Mouse (Mus musculus) layer of hippocampus, adult 6 months (tissue): Measurements from ENCODE around the gene Smim14. TPM values are rescaled to one million over a fixed set of nuclear protein-coding genes. Genes with fewer than 3 reads are reported as not detected.

Source experiments
- long read RNA-seq, 2 experiments: library from polyadenylated mRNA; unstranded; transcript quantifications; one replicate each; pipeline ENCODE4 v2.0.0; 2019 to 2020
- polyA plus RNA-seq: library from polyadenylated mRNA; unstranded; fragments of <200 nt; fragmentation: Nextera tagmentation; gene quantifications from 2 replicates; pipeline ENCODE4 v1.2.3, GENCODE M21; 2021

Gene Smim14
- polyA plus RNA-seq = 242 and 249 TPM in 2 replicates
- long read RNA-seq, experiment 1, full-length matches to known transcripts = 162 of 254 reads
- long read RNA-seq, experiment 1, partial matches to known transcripts = 10 of 254 reads
- long read RNA-seq, experiment 1, other reads (novel, unspliced or antisense) = 82 of 254 reads
- long read RNA-seq, experiment 2, full-length matches to known transcripts = 253 of 363 reads
- long read RNA-seq, experiment 2, partial matches to known transcripts = 3 of 363 reads
- long read RNA-seq, experiment 2, other reads (novel, unspliced or antisense) = 107 of 363 reads

DNA sequence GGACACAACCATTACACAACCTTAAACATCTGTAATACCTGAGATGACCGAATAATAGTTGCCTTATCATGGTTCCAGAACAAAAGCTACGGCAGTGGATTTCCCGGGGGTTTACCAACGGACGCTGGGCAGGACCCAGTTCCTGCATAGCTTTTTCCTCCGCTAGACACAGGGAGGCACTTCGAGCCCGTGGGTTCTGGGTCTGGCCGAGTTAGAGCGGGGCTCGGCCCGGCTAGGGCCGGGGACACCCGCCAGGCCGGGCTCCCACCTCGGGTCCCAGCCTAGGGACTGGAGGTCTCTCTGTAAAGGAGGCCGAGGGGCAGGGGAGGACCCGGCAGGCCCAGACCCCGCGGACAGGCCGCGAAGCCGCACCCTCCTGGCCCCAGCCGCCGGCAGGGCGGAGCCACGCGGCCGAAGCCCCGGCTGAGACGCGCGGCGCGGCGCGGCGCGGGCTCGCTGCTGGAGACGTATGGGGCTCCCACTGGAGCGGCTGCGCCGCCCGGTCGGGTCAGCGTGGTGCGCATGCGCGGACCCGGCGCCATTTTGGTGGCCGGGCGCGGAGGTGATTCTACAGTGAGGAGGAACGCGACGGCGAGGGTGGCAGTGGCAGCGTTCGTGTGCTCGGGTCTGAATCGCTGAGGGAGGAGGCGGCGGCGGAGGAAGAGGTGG lies at the start of gene Smim14, which contains the start of gene Ube2k:
TSS of gene Smim14 (minus strand) at position 434 of the 669 bp plus-strand sequence.
TSS of gene Ube2k (plus strand) at position 483 of the 669 bp plus-strand sequence.

GRCm38 (mm10) chr5:65492716-65493531 lies 44.1 kb downstream of the Smim14 start, which contains the start of gene Gm43552:
Gm43552 (minus strand) TSS chr5:65492833.

GRCm38 (mm10) chr5:65435806-65436561 lies 101.0 kb downstream of the Smim14 start, which contains the start of gene Ugdh:
Ugdh (minus strand) TSS chr5:65435949.

Other genes with a start within 250 kb of the Smim14 start
- gene Rfc1, start 201.5 kb downstream of the Smim14 start, polyA plus RNA-seq = 39.3 and 43.1 TPM in 2 replicates
- gene Klb, start 188.9 kb downstream of the Smim14 start, polyA plus RNA-seq = 0.06 TPM in 1 of 2 replicates, not detected in the other
- 2,007 and 2,139 TPM in 2 replicates for gene Rpl9, start 145.7 kb downstream of the Smim14 start, polyA plus RNA-seq
- gene Lias, start 145.7 kb downstream of the Smim14 start, polyA plus RNA-seq = 45.9 and 49.3 TPM in 2 replicates
- gene Ugdh, start 101.2 kb downstream of the Smim14 start, polyA plus RNA-seq = 12.7 and 16.3 TPM in 2 replicates
- gene Gm43552, start 44.4 kb downstream of the Smim14 start, polyA plus RNA-seq = 0.75 TPM in 1 of 2 replicates, not detected in the other
- 45.7 and 64.8 TPM in 2 replicates for gene Ube2k, start within 50 bp of the Smim14 start, polyA plus RNA-seq
- gene Pds5a, start 161.1 kb upstream of the Smim14 start, polyA plus RNA-seq = 6.7 and 6.8 TPM in 2 replicates
- gene N4bp2, start 226.3 kb upstream of the Smim14 start, polyA plus RNA-seq = 1.1 and 1.2 TPM in 2 replicates